Mouse (Mus musculus) spleen, postnatal 4 days (tissue): ENCODE results near the gene Zfp286.

Experiments used
- DNase-seq, 2 experiments: peaks; one replicate each; pipeline ENCODE4 v3.0.0; 2022; ENCODE audit warnings: low spot score in 2 of 2

Zfp286 gene

DNA sequence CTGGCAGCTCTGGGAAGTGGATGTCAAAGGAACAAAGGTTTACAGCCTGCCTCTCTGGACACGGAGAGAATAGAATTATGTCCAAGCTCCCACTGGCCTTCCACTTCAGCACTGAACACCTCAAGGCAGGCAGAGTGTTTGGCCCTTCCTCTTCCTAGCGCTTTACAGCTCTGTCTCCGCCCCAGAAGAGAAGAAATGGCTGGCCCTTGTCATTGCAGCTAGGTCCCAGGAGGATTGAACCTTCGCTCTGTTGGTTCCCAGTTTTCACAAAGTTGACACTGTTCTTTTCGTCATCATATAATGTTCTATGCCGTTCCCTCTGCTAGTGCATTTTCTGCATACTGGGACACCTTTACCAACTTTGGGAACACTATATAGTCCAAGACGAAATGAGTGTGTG, 81.0 kb downstream of the Zfp286 start:
- DNase-seq: peak in 1 of 2 experiments; percentile 51

- no peak for DNase-seq
Observed at GRCm38 (mm10) chr11:62706141-62706540, 83.1 kb downstream of the Zfp286 start.
